Mouse (Mus musculus): ENCODE data around the gene Hinfp.
"Not testable (repeated sequence)": the region's sequence is repeated elsewhere in the genome, so short reads cannot be mapped to it uniquely, and the experiment has no call there.

The Hinfp gene

DNA sequence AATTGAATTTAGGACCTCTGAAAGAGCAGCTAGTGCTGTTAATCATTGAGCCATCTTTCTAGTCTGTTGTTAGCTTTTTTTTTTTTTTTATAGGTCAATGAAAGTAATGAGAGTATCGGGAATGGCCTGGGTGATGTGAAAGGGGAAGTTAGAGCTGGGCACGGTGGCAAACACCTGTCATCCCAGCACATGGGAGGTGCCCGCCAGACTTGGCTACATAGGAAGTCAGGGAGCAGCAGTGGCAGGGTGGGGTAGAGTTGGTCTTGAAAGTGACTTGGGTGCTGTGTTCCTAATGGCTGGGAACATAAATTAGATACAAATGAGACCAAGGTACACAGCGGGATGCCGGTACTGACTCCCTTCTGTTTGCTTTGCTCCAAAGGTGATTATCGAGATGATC lies 25.3 kb upstream of the Hinfp start:
- DNase-seq = no peak

DNA sequence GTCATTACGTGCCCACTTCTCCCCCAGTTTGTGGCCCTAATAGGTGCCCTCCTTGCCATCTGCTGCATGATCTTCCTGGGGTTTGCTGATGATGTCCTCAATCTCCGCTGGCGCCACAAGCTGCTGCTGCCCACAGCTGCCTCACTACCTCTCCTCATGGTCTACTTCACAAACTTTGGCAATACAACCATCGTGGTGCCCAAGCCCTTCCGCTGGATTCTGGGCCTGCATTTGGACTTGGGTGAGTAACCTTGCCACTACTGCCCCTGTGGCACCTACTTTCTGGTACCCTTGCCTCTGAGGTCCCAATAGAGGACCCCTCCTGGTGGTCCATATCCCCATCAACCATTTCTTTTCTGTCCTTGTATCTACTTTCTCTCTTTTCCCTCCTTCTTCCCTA lies 22.5 kb upstream of the Hinfp start:
- DNase-seq = no peak

DNA sequence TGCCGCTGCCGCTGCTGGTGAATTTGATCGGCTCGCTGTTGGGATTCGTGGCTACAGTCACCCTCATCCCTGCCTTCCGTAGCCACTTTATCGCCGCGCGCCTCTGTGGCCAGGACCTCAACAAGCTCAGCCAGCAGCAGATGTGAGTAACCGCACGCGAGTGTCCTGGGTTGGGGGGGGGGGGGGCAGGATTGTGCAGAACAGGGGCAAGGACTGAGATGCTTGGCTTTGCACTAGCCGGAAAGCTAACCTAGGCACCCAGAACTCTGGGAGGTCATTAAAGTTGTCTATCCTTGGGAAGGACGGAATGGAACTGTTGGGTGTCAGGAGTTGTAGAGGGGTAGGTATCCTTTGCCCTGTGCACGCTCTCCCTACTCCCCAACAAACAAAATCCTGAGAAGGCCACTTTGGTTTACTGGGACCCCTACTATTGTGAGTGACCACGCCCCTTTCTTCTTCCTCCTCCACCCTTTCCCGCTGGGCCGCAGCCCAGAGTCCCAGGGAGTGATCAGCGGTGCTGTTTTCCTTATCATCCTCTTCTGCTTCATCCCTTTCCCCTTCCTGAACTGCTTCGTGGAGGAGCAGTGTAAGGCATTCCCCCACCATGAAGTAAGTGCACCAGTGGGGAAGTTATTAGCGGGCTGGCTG lies 21.7 kb upstream of the Hinfp start:
- no peak for DNase-seq

DNA sequence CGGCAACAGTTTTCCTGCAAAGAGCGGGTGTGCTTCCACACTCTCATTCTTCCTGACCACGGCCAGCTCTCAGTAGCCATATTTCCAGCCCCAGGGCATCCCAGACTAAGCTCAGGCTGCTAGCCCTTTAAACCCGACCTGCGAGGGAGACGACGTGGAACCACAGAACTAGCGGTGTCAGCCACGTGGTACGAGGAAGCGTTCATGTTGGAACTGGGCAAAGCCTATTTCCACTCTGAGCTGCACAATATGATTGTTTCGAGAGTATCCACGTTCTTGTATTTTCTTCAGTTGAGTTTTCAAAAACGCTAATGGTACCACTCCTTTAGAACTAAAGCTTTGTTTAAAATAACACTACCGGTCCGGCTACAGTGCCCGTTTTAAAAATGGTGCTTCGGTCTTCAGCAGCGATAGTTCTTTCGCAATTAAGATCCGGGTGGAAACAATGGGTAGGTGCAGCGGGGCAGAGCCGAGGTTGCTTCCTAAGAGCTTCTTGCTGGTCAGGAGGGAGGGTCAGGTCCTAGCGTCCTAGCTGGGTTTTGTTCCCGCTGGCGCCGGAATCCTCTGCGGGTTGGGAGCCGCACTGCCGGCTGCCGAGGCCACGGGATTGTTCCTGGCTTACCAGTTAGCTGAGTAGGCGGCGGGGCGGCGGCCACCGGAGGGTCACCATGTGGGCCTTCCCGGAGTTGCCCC lies 21.0 kb upstream of the Hinfp start:
- peak; percentile 89 to 90 for DNase-seq

DNA sequence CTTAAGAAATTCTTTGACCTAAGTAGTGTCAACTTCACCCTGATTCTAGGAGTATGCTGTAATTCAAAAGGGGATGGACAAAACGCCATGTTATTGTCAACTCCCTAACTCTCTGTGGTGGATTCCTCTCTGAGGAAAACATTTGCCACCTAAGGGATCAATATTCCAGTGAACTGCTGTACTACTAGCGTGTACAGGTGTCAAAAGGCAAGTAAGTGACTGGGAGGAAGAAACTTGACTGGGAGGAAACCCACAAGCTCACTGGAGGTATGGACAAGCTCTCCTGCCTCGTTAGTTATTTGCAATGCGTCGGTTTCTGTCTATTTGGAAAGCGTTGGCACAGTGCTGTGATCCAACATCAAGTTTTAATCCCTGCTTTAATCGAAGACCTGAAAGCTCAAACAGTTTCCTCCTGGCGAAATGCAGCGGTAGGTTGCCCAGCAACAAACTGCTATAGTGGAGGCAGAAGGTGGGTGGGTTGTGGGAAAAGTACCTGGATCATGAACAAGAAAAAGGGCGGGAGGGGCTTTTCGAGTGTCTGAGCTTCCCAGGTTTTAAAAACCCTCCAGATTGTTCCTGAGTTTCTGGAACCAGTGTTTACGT lies 20.4 kb upstream of the Hinfp start, which contains the start of gene Dpagt1:
Dpagt1 (plus strand) TSS at position 252 of the 603 bp plus-strand sequence.
- no peak for DNase-seq

DNA sequence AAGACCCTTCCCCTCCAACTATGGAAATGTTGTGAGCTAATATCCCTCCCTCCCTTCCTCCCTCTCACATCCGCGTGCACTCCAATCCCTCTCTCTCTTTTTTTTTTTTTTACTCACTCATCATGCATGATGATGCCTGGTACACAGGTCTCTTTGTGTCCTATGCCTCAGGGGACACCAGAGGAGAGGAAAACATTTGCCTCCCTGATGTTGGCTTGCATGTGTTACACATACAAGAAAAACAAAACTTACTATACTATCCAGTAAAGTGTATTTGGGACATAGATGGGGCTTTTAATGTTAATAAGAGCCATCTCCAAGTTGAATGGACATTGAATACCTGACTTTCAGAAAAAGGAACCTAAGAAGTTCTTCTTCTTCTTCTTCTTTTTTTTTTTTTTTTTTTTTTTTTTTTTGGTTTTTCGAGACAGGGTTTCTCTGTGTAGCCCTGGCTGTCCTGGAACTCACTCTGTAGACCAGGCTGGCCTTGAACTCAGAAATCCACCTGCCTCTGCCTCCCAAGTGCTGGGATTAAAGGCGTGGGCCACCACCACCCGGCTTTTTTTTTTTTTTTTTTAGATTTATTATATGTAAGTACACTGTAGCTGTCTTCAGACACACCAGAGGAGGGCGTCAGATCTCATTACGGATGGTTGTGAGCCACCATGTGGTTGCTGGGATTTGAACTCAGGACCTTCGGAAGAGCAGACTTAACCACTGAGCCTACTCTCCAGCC lies 19.7 kb upstream of the Hinfp start:
- not testable (repeated sequence) for DNase-seq

DNA sequence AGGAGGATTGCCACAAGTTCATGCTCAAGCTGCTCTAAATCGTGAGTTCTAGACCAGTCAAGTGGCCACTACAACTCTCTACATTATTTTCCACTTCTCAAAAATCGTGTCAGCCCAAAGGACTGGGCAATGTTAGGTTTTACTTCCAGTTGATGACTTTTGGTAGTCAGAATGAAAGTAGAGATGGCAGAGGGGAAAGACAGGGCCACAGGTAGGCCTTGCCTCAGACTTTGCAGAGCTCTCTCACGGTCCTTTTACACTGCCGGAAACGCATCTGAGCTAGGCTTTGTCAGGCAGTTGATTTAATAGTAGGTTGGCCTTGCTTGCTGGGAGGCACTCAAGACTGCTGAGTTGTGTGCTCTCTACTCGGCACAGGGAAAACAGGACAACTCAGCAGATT lies 18.7 kb upstream of the Hinfp start:
- no peak for DNase-seq

DNA sequence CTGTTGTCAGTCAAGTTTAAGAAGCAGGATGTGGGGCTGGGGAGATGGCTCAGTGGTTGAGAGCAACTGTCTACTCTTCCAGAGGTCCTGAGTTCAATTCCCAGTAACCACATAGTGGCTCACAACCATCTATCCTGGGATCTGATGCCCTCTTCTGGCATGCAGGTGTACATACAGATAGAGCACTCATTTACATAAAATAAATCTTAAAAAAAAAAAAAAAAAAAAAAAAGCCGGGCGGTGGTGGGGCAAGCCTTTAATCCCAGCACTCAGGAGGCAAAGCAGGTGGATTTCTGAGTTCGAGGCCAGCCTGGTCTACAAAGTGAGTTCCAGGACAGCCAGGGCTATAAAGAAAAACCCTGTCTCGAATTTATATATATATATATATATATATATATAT lies 18.2 kb upstream of the Hinfp start:
- not testable (repeated sequence) for DNase-seq

DNA sequence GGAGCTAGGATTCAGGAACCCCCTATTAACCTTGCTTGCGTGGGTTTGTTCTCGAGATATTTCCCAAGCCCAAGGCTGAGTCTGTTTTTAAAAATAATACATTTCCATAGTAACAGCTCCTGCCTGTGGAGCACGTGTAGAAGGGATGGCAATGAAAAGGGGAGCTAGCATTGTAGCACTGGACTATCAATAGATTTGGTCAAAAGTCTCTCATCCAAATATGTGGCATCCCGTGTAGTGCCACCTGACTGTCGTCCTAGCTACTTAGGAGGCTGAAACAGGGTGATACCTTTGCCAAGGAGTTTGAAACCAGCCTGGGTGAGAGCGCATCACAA lies 15.3 kb upstream of the Hinfp start:
- DNase-seq = no peak

DNA sequence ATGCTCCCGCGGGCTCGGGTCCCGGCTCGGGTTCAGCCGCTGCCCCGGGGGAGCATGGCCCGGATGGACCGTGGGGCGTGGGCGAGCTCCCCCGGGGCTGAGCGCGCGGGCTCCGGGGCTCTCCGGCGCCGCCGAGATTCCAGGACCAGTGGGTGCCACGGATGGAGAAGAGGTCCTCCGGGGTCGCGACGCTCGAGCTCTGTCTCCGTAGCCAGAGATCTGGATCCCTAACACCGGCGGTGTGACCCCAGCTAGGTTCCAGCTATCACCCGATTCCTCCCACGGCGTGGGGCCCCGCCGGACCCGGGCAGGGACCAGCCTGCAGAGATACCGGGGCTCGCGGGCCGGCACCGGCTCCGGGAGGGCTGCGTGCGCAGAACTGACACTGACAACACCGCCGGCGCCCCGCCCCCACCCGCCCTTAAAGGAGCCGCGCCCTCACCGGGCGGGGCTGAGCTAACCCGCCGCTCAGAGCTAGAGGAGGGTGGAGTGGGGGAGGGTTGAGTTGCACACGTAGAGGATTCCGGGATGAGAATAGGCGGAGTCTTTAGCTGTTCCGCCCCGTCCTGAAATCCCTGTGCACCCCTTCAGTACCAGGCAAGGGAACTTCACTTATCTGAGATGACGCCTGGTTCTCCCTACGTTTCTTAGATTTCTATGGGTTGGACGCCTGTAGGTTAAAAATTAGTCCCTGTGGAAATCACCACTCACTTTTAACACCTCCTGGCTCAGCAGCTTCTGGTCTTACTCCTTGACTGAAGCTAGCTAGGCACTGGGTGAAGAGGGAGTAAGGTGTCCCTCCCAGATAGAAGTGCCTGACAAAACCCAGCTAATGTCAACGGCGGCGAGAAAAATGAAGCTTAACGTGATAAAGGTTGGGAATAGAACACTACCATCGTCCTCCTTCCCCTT lies 14.7 kb upstream of the Hinfp start, which contains the start of gene C2cd2l:
C2cd2l (minus strand) TSS at position 399 of the 912 bp plus-strand sequence.
- DNase-seq = peak; percentile 92 to 95

DNA sequence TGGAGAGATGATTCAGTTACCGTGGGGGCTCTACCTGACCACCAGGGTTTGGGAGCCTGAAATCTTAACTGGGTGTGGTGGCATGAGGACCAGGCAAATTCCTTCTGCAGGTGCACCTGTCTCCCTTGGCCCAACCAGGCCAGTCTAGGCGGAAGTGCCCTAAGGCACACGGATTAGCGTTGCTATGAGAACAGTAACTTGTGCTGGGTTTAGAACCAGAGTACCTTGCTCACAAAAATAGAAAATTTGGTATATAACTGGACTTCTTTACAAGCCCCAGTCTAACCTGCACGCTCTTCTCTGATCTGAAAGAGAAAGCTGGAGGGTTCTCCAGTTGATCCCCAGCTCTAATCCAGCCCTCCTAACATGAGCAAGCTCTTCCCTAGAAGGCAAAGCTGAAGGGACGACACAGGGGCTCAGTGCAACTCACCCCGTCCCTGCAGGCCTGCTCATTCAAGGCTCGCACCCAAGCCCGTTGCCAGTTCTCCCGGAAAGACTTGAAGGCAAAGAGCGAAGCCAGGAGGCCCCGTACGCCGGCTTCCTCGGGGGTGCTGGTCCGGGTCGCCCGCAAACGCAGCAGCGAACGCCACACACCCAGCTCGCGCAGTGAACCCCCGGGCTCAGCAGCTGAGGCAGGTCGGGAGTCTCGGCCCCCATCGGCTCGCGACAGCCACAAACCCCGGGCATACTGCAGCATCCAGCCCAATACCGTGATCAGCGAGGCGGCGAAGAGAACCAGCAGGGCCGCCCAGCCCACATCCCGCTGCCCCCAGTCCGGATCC lies 13.8 kb upstream of the Hinfp start:
- DNase-seq = no peak

DNA sequence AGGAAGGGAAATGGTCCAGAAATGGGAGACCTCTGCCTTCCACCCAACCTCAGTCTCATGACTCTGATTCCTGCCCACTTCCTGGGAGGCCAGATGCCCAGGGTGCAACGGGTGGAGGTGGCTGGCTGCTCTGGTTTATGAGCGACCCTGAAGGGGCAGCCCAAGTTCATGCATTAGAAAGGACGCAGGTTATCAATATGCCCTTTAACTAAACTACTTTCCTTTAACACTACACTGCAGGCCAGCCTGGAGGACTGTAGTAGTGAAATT lies 13.3 kb upstream of the Hinfp start:
- DNase-seq = peak in 1 of 2 experiments; percentile 63

DNA sequence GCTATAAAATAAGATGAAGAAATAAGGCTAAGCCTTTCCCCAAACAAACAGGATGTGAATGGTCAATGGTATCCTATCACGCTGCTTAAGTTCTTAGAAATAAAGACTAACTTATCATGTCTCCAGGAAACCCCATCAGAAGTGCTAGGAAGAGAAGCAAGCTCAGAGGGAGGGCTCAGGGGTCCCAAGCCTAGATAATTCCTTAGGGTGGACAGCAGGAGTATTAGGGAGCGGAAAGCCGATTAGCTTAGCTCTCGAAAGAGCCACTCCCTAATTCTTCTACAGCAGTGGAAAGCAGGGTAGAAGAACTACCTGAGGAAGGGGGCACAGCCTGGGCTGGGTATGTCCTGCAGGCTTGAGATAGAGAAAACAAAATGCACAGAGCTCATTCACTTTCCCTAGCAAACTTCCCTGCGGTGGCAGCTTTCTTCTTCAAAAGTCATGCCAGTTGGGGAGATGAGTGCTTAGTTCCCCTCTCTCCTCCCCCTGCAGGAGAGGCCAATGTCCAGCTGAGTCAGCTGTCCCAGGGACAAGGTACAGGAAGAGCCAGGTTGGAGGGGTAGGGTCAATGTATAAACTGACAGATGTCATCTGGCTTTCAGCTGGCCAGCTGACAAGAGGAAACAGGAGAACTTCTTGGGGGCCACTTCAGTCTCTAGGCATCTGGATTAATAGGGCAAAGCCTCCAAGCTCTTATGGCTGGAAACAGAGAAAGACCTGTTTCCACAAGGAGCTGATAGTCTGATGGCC lies 12.8 kb upstream of the Hinfp start:
- peak; percentile 81 to 83 for DNase-seq

DNA sequence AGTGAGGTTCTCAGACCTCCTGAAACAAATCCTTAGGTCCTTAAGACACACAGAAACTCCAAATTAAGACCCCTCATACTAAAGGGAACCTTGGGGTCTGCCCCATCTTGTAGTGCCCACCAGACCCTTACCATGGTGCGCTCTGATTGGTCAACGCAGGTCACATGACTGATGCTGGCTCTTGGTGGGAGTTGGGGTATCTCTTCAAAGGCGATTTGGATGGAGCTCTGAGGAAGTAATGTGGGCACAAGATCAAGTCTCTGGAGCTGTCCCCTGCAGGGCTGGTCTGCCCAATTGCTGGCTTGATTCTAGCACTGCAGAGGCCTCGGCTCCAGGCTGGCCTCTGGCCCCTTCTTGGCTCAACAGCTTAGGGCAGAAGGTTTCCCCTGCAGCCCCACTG lies 12.0 kb upstream of the Hinfp start:
- DNase-seq = no peak

DNA sequence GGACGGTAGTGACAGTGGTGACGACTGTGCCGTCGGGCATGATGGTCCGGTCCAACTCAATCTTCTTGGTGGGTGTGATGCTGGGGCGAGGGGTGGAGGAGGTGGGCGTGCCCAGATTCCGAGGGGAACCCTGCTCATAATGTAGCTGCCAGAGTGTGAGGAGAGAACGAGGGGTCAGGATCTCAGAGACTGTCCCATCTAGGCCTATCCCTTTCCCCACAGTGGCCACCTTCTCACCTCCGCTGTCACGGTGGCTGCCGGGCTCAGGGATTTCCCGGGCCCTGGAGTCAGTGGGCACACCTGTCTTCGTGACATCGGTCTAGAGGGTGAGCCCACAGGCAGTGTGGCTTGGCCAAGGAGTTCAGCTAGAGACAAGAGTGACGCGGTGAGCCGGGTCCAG lies 9.4 kb upstream of the Hinfp start:
- DNase-seq = no peak

DNA sequence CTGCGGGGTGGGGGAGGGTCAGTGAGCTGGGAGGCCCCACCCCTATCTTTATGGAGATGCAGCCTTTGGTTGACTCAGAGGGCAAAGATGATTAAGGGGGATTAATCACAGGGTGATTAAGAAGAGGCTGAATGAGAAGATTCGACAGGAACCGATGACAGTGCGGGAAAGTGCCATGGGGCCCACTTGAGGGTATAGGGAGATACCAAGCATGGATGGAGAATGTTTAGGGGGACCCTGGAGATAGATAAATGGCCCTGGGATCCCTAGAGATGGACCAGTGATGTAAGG lies 8.7 kb upstream of the Hinfp start:
- DNase-seq = no peak

DNA sequence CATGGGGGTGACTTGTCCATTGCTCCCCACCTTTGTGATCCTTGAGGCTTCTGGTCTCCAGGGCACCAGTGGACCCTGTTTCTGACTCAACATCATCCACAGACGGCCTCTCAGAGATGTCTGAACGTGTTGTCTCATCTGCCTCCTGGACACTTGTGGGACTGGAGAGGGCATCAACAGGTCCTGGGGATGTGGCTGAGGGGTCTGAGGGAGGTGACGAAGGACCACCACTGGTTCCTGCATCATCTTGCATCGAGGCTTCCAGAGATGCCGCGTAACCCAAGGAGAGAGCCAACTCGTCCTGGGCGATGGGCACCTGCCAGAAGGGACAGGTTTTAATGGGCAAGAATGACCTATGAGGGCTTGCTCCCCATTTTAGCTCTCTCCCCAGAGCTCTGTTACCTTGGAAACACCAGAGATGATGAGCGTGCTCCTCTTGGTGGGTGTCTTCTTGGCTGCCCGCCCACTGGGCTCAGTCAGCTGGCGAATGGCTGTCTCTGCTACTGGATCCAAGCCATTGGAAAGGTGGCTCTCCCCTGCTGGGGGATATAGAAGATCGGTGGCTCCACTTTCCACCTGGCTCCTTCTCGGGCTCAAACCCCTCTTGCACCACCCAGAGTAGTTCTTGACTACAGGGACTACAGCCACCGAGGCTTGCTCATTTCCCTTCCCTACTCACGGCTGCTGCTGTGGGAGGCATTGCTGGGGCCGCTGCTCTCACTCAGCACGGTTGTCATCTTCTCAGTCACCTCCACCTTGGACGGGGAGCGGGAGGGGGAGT lies 8.2 kb upstream of the Hinfp start:
- DNase-seq = no peak

DNA sequence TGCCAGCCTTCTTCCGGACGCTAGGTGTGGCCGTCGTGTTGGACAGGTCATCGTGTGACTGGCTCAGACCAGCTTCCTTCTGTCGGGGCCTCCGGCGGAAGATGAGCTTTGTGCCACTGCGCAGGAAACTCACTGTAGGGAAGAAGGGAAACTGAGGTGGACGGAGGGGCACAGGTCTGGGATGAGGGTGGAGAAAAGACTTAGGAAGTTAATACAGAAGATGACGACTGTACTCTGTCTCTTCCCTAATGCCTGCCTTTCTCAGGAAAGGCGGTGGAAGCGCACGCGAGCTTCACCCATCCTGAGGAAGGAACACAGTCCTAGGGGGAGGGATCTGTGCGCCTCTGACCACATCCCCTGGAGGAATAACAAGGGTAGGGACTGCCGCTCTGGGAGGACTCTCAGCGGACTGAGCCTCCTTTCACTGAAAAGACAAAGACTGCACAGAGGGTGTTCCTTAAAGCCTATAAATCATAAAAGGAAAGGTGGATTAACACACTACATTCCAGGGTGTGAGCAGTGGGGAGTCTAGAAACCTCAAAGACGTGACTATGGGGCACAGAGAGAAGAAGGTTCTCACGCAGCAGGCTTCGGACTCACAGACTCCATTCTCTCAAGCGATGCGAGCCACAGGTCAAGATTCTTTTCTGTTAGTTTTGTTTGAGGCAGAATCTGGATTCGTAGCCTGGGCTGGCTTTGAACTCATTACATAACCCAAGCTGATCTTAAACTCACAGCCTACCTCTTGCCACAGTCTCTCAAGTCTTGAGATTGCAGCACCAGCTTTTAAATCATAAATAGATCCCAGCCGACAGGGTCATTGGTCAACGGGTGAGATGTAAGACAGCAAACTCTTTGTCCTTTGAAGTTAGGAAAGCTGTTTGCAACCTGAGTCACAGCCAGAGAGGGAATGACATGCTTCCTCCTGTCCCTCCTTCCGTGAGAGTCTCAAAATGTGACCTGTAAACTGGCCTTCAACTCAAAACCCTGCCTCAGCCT lies 6.0 kb upstream of the Hinfp start:
- DNase-seq = peak in 1 of 2 experiments; percentile 43

DNA sequence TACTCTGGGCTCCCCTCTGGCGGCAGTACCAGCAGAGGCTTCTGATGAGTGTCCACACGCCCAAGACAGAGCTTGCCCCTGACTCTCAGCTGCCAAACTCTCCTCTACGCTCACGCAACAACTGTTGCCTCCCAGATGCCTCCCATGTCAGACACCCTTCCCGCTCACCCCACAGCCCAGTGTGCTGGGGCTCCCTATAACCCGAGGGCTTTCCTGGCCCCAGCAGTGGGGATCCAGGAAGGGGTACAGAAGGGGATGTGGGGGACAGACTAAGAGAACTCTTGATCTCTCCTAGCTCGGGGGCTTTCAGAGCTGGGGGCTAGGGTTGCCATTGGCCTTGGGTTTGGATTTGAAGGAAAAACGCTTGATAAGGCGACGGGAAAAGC lies 5.3 kb upstream of the Hinfp start:
- no peak for DNase-seq
